Mouse (Mus musculus): ENCODE measurements around the gene Gm42791.

Gm42791 gene

DNA sequence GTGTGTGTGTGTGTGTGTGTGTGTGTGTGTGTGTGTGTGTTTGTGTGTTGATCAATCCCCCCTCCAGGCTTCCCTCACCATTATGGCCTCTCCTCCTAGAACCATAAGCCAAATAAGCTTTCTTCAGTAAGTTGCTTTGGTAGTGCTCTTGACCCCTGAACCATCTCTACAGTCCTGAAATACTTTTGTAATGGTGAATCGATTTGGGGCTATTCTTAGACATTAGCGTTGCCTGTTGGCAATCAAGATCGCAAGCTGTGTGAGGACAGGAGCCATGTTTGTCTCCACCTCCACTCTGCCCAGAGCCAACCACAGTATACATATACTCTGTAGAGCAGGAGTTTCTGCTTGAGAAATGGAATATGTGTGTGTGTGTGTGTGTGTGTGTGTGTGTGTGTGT, 14.2 kb upstream of the Gm42791 start:
- no peak for DNase-seq (ENCODE audit: low spot score in 2 of 2)

DNA sequence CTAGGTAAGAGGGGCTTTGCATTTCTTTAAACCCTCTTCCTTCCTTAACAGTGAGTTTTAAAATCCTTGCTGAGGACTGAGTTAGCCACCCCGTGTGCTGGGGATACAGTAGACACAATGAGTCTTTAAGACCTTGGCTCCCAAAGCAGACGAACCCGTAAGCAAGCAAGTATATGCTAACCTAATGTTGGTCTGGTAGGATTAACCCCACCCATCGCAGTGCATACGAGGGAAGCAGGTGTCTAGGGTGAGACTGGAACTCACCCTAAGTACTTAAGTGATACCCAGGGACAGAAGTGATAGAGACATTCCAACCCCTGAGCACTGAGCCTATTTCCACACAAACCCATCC, 12.3 kb upstream of the Gm42791 start:
- DNase-seq (ENCODE audit: low spot score in 2 of 2) = no peak

DNA sequence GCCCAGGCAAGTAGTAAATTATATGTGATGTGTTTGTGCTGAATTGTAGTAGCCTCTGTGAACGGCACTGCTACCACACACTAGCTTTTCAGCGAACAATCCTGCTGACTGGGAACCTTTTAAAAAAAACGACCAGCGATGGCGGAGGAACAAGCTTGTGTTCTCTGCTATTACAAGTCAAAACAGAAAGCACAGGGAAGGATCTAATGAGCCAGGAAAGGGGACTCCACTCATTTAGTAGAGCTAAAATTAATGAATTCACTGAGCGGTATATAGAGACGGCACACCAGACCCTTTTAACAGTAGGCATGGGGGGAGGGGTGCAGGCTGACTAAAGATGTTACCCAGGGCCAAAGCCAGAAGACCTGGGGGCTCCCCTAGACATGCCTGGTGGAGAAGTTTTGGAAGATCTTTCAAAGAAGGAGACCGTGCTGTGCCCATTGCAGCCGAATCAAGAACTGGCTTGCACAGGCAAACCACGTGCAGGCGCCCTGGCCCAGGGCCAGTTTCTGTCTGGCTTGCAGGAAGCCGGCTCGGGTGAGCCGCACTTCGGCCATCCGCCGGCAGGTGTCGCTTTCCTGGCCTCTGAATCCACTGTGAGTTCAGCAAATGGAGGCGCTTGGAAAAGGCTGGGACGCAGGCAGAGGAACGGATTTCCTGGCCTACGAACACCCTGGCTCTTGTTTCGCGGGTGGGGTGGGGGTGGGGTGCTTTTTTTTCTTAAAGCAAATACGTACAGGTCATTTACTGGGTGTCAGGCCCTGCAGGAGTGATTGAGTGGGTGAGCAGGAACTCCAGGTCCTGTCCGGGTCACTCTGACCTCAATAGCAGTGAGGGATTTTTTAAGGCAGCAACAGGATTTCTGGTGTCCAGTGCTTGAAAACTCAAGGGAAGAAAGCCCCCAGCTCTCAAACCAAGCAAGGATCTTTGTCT, 11.7 kb upstream of the Gm42791 start:
- DNase-seq (ENCODE audit: low spot score in 2 of 2) = peak; percentile 89 to 100

DNA sequence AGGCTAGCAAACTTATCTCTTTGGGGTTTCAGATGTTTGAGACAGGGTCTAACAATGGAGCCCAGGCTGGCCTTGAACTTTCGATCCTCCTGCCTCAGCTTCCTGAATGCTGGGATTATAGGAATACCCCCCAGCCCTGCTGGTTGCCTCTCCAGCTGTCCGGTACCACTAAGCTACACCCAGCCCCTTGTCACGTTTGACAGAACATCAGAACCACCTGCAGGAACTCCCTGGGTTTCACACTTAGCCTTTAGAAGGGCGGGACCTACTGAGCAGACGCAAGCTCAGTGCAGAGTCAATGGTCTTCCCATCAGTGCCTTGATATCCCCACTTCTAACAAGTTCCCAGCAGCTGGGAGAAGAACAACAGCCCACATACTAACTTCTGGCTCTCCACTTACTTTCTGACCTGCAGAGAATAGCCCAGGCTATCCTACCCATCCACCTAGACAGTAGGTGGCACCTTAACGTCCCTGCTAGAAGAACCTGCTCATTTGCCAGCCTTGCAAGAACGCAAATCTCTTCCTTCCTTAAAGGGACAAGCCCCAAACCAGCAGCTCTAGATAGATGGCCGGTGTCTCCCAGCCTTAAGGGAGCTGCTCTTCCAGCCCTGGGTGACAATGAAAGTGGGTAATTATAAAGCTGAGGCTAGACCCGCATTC, 10.9 kb upstream of the Gm42791 start:
- no peak for DNase-seq (ENCODE audit: low spot score in 2 of 2)

DNA sequence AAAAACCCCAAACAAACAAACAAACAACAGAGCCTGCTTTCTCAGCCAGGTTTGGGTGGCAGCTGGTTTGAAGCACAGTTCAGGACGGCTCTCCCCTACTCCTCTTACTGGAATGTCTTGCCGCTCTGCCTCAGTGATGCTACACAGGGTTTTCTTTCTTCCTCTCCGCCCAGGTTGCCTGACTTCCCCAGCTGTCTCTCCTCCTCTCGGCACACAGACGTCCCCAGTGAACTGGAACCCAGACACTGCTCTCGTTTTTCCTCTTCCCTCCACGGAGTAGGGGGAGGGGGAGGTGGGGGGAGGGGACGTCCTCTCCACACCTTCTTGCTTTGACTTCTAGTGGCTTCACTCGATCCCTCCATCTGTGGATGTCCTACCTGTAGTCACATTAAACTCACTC, 10.1 kb upstream of the Gm42791 start:
- DNase-seq (ENCODE audit: low spot score in 2 of 2) = no peak

DNA sequence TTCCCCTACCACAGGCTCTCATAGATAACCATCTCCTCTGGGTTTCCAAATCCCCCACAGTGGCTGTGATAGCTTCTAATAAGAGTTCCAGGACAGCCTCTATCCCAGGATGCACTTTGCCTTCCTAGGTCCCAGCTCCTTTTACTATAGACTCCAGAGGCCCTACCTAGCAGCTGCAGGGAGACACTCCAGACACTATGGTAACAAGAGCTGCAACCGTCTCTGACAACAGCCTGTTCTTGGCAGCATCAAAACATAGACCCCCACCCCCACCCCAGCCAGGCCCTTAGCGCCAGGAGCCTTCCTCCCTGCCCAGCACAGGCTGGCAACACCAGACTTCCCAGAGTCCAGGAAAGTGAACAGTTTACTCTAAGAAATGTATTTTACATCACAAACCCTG, 8.2 kb upstream of the Gm42791 start:
- no peak for DNase-seq (ENCODE audit: low spot score in 2 of 2)

DNA sequence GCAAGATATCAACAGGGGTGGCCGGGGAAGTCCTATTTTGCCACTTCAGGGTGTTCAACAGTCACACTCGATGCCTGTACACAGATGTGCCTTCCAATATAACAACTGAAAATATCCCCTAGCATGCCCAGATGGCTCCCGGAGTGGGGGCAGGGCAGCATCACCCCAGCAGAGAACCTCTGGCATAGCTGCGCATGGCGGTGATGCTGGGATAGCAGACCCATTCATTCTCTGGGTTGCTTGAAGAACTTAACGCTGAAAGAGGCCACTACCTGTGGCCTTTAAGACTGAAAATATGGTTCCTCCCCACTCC, 7.8 kb upstream of the Gm42791 start:
- no peak for DNase-seq (ENCODE audit: low spot score in 2 of 2)

DNA sequence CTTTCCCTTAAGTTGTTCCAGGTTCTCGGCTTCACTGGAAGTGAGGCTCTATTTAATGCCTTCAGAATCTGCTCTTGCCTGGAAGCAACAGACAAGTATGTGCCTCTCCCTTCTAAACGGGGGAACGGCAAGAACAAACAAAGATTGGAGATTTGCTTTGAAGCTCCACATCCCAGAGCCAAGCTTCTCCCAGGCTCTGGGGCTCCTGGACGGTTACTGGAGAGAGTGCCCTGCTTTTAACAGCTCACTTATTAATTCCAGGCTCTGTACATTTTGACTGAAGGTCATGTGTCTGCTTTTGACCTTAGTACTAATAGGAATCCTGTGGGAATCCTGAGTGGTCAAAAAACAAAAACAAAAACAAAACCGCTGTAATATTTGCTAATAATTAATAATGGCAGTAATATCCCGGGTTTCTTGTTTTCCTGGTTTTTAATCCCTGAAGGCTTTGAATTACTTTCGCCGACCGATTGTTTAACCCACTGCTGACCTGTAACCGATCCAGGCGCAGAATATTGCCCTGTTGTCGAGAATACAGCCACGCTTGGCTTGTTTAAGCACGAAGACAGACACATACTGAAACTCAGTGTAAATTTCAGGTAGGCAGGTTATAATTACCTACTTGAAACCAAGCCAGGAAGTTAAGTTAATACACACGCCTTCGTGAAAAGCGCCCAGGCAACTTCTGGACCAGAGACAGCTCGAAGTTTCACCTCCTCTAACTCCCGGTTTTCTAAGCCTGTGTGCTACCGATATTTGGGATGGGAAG, 7.3 kb upstream of the Gm42791 start:
- no peak for DNase-seq (ENCODE audit: low spot score in 2 of 2)

DNA sequence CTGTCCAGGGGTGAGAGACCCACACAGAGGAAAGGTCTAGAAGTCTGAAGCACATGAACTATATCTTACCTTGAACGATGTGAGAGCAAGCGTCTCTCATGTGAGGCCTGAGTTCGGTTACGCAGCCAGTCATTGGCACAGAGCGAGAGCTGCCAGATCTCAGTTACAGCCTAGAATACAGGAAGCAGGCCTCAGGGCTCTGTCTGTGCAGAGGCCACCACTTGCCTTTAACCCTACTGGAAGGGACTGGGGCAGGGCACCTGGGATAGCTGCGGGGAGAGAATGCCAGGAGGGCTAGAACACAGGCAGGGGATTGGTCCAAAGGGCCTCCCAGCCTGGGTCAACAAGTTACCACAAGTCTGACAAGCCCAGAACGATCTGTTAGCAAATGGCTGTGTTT, 4.9 kb upstream of the Gm42791 start:
- no peak for DNase-seq (ENCODE audit: low spot score in 2 of 2)

DNA sequence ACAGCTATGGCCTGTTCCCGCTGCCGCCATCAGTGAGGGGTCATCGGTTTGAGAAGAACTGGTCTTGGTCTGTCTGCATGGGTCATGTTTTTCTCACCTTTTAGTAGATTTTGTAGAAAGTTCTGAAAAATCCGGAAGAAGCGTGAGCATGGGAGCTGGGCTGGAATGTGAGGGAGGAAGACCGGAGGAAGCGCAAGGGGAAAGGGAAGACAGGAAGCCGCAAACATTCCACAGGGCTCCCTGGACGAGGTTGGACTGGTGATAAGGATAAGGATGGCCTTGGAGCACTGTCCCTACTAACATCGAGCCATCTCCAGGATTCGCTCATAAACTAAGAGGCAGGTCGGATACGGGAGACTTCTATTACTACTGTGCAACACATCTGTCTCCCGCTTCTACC, 3.6 kb upstream of the Gm42791 start:
- DNase-seq (ENCODE audit: low spot score in 2 of 2) = no peak

DNA sequence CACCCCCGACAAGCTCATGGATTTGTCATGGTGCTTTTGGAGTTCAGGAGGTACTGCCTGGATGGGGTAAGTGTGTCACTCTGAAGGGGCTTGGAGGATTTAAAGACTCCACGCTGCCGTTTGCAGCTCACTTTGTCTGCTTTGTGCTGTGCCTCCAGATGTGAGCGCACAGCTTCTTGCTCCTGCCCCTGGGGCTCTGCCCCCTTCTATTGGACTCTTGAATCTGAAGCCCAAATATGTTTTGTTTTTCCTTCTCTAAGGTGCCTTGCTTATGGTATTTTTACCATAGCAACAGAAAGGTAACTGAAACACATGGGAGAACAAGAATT, 1.7 kb upstream of the Gm42791 start:
- no peak for DNase-seq (ENCODE audit: low spot score in 2 of 2)

DNA sequence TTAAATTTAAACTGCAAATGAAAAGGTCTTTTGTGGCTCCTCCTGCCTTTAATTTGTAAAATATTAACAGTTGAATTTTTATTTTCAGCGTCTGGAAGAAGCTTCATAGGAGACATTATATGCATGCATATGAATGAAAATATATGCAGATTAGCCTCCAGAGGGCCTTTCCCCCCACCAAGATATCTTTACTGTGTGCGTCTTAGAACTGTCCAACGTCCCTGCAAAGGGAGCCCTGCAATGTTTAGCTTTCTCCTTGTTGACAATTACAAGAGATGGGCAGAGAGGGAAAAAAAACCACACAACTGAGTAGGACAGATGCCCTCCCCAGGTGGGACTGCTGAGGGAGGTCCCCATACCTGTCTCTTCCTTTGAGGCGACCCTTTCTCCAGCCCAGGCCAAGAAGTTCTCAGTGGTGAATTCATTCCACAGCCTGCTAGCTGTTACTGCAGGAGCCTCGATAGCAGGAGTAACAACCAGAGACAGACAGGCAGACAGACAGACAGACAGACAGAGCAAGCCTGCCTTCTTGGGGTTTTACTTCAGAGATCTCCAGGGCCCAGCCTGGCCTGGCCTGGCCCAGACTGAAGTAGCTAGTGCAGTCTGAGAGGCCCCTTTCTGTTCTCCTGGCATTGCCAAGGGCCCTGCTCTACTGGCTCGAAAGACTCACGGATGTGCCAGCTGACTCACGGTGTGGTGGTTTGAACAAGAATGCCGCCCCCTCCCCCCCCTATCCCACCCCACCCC, 1.2 kb upstream of the Gm42791 start:
- DNase-seq (ENCODE audit: low spot score in 2 of 2) = no peak

DNA sequence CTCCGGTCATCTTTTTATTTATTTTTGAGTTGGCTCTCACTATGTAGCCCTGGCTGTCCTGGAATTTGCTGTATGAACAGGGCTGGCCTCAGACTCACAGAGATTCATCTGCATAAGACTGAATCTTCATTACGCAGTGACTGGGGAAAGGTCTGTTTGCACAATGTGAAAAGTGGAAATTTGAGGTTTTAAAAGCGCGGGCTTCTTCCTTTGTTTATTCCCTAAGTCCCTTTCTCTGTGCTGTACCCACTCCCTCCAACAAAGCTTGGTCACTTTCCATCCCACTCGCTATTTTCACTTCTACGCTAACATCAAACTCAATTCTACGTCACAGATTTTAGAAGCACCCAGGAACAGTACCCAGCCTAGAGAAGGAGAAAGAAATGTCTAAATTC, 639 bp downstream of the Gm42791 start:
- DNase-seq (ENCODE audit: low spot score in 2 of 2) = no peak

DNA sequence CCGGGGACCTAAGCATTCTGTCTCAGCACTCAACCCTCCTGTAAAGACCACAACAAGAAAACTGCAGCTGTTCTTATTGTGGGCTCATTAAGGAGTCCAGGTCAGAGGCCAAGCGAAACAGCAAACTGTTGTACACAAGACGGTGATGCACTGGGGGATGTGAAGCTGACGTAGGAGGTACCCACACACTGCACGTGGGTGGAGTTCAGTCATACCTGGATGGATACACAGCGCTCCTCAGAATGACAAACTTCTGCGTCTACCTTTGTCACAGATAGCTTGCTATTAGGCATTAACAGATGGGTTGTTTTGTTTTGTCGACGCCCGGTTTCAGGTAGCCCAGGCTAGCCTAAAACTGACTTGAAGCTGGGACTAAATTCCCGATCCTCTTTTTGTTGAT, 2.3 kb downstream of the Gm42791 start:
- DNase-seq (ENCODE audit: low spot score in 2 of 2) = no peak

DNA sequence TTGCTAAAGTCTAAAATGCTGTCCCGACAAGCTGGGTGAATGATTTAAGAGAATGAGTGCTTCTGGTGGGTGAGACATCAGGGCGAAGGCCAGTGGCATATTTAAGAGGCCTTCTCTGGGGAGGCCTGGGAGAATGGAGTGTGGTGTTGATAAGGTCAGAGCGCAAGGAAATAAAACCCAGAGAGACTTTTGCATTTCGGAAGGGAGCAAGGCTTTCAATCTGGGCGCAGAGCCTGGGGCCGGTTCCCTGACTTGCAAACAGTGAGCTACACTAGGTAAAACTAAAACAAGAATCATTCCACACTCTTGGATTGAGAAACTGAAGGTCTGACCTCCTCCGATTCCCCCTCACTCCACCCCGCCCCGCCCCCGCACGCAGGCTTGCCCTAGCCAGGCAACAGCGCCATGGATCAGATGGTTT, 4.0 kb downstream of the Gm42791 start:
- DNase-seq (ENCODE audit: low spot score in 2 of 2) = no peak

DNA sequence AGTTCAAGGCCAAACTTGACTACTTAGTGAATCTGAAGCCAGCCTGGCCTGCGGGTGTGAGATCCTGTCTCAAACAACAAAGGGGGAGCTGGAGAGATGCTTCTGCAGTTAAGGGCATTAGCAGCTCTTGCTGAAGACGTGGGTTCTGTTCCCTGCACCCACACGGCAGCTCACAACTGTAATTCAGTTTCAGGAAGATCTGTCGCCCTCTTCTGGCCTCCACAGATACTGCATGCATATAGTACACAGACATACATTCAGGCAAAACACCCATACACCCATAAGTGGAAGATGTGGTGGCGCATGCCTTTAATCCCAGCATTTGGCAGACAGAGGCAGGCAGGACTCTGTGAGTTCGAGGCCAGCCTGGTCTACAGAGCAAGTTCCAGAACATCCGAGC, 5.5 kb downstream of the Gm42791 start:
- no peak for DNase-seq (ENCODE audit: low spot score in 2 of 2)

DNA sequence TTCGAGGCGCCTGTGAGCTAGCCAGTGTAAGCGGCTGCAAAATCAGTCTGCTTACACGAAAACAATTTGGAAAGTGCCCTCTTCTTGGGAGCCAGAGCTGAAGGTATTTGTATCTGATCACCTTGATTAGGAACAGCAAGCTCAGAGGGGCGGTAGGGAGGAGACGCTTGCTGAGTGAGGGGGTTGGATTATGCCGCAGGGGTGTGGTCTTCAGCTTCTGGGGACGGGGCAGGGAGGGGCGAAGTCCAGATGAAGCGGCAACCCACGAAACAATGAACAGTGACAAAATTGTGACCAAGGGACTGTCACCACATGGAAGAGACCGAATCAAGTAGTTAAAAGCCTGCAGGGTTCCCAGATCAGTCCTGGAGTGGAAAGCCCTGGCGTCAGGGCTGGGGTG, 10.0 kb downstream of the Gm42791 start:
- DNase-seq (ENCODE audit: low spot score in 2 of 2) = no peak

DNA sequence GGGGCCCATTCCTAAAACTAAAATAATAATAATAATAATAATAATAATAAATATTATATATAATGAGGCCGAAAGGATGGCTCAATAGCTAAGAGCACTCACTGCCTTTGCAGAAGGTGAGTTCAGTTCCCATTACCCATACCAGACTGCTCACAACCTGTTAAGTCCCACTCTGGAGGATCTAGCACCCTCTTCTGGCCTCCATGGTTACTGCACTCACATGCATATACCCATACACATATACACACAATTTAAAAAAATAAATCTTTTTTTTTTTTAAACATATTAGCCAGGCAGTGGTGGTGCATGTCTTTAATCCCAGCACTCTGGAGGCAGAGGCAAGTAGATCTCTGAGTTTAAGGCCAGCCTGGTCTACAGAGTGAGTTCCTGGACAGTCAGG, 11.3 kb downstream of the Gm42791 start:
- no peak for DNase-seq (ENCODE audit: low spot score in 2 of 2)

DNA sequence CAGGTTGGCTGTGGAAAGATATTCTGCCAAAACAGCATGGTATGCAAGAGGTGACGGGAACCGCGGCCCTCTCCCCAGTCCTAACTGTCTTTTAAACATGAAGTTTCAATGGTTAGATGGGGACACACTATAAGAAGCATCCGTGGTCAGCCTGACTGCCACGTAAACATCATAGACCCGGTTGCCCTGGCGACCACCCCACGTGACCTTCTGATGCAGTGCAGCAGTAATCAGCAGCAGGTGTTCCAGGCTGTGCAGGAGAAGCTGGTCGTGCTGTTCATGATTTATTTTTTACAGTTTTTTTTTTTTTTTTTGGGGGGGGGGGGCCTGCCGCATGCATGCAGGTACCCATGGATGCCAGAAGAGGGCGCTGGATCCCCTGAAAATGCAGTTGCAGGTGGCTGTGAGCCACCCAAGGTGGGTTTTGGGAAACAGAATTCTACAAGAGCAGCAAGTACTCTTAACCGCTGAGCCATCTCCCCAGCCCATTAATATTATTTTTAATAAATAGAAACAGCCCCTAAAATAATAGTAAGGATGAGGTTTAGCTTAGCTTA, 11.8 kb downstream of the Gm42791 start:
- DNase-seq (ENCODE audit: low spot score in 2 of 2) = no peak

DNA sequence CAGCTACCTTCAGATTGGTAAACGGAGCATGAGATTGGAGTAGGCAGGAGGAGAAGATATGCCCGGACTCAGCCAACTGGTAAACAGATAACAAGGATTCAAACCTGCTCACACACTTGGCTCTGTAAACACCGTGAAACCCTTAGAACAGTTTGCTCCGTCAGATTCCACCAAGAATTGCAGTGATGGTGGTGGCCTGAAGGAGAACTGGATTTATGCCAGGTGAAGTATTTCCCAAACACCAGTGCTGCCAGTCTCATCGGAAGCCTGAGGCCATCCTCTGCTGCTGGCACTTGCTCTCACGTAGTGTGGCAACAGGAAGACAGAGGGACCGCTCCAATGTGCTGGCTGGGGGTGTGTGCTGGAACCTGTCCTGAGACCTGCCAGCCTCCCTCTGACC, 12.6 kb downstream of the Gm42791 start:
- no peak for DNase-seq (ENCODE audit: low spot score in 2 of 2)

DNA sequence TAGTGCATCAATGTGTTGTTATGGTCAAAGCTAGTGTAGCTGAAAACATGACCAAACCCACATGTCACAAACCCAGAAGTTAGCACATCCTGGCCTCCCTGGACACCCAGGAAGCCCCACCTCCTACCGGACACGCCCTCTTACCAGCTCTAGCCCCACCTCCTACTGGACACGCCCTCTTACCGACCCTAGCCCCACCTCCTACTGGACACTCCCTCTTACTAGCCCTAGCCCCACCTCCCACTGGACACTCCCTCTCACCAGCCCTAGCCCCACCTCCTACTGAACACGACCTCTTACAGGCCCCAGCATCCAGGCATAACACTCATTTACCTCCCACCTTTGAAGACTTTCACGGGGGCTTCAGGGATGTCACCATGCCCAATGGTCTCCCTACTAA, 14.3 kb downstream of the Gm42791 start:
- DNase-seq (ENCODE audit: low spot score in 2 of 2) = no peak
